Mouse (Mus musculus) embryonic facial prominence, embryonic 14.5 days (tissue): ENCODE data around the gene Tppp. TPM values are rescaled to one million over a fixed set of nuclear protein-coding genes. Genes with fewer than 3 reads are reported as not detected.
"Not testable (repeated sequence)": the region's sequence is repeated elsewhere in the genome, so short reads cannot be mapped to it uniquely, and the experiment has no call there.

Experiments
- ATAC-seq: fragments of 200-750 bp; cut with Nextera tagmentation; 2 replicates; pipeline ENCODE4 v1.8.0; 2017; ENCODE audit warnings: low read depth, moderate number of reproducible peaks, moderate TSS enrichment
- DNase-seq: peaks from one replicate; pipeline ENCODE4 v3.0.0-alpha.2; 2015; ENCODE audit warnings: low spot score
- H3K27ac ChIP-seq: fragments of 300-500 bp; sonication (generic); replicated peaks from 2 replicates; pipeline ENCODE4 v1.5.1; 2014; ENCODE audit warnings: low read depth, mild to moderate bottlenecking, low read length, moderate library complexity
- H3K27me3 ChIP-seq: fragments of 300-500 bp; sonication (generic); replicated peaks from 2 replicates; pipeline ENCODE4 v1.6.1; 2014; ENCODE audit warnings: low read length; ENCODE audit not compliant: control insufficient read depth, insufficient read depth
- H3K36me3 ChIP-seq: fragments of 300-500 bp; sonication (generic); 2 replicates; pipeline ENCODE4 v1.6.1; 2014; ENCODE audit warnings: low read length, mixed read lengths; ENCODE audit not compliant: control insufficient read depth, insufficient read depth
- H3K4me1 ChIP-seq: fragments of 300-500 bp; sonication (generic); 2 replicates; pipeline ENCODE4 v1.6.1; 2014; ENCODE audit warnings: antibody characterized with exemption, low read length; ENCODE audit not compliant: control insufficient read depth, insufficient read depth
- H3K4me2 ChIP-seq: fragments of 300-500 bp; sonication (generic); 2 replicates; pipeline ENCODE4 v1.6.1; 2014; ENCODE audit warnings: low read depth, mild to moderate bottlenecking, low read length, moderate library complexity, mixed read lengths
- H3K4me3 ChIP-seq: fragments of 300-500 bp; sonication (generic); 2 replicates; pipeline ENCODE4 v1.5.1; 2014; ENCODE audit warnings: low read depth, mild to moderate bottlenecking, low read length
- H3K9ac ChIP-seq: fragments of 300-500 bp; sonication (generic); 2 replicates; pipeline ENCODE4 v1.6.1; 2014; ENCODE audit warnings: low read depth, mild to moderate bottlenecking, low read length, moderate library complexity, mixed read lengths
- H3K9me3 ChIP-seq: fragments of 300-500 bp; sonication (generic); 2 replicates; pipeline ENCODE4 v1.6.1; 2016; ENCODE audit warnings: low read length; ENCODE audit not compliant: control insufficient read depth
- WGBS: fragments of 180-500 bp; shearing (Covaris S2); extraction: QIAGEN DNeasy Blood & Tissue Kit; methylation state at CpG from one replicate; pipeline ENCODE4 v1.1.7; 2014; 5-methylcytosine and 5-hydroxymethylcytosine counted together
- polyA plus RNA-seq: library from polyadenylated mRNA; unstranded; fragments of >200 nt; fragmentation: Nextera tagmentation; extraction: Ambion mirVana; gene quantifications from 2 replicates; pipeline ENCODE4 v1.2.1, GENCODE M21; 2014

Gene Tppp
- polyA plus RNA-seq, 1 experiment from 2014 or later: 3.6 TPM

DNA sequence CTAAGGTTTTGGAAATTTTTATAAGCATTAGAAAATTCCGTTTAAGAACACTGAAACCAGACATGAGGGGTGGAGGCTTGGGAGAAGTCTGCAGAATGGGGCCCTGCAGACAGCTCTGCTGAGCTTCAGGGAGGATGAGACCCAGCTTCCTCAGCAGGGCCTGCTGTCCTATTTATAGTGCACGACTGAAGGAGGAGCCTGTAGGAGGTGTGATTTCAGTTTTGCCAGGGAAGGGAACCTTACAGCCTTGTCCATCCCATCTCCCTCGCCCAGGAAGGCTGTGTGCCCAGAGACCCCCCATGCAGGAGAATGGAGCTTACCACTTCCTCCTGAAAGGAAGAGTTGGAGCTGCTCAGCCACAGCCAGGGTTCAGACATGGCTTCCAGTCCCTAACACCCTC is 1.5 kb downstream of the Tppp start:
- peak overlapping the region; percentile 99 for H3K4me2 ChIP-seq
- H3K4me1 ChIP-seq: peaks cover 11% of the 10 kb centered on the region; the same call in 1 of the 2 replicates
- peak overlapping the region; percentile 54 for H3K4me3 ChIP-seq
- no peaks in the 10 kb centered on the region for H3K9me3 ChIP-seq
- H3K27me3 ChIP-seq: peaks cover 20% of the 10 kb centered on the region
- H3K36me3 ChIP-seq: no peaks in the 10 kb centered on the region
- ATAC-seq (no peak), DNase-seq (no peak)
- H3K27ac ChIP-seq: no peak overlapping the region
- 20% methylated on average over 3 of the region's 3 CpGs for WGBS
- peak overlapping the region; percentile 54; the same call in 1 of the 2 replicates for H3K9ac ChIP-seq

DNA sequence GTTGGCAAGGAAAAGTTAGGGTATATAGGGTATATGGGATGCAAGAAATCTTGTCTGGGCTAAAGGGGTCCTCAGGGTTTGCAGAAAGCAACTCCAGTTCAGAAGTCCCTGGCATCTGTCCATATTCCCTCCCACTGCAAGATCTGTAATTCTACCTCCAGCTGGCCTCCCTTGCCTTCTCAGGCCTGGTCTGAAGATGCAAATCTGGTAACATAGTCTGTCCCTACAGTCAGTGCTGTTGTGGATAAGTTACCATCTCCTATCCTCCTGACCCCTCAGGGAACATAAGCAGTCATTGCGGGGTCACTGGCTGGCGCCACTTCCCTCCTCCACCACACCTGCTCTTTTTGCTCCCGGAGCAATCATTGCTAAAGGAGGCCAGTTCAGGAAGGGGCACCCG is 6.7 kb downstream of the Tppp start:
- peaks cover 6% of the 10 kb centered on the region; the same call in 1 of the 2 replicates for H3K27me3 ChIP-seq
- H3K27ac ChIP-seq: no peak overlapping the region
- ATAC-seq: 0 out of 2 replicates have a peak, but pooled peaks have one; percentile 27
- 59% methylated on average over 4 of the region's 4 CpGs for WGBS
- H3K36me3 ChIP-seq: no peaks in the 10 kb centered on the region
- H3K4me2 ChIP-seq: no peak overlapping the region
- H3K4me1 ChIP-seq: no peaks in the 10 kb centered on the region; the same call in 1 of the 2 replicates
- H3K9me3 ChIP-seq: no peaks in the 10 kb centered on the region
- H3K9ac ChIP-seq: no peak overlapping the region
- H3K4me3 ChIP-seq: no peak overlapping the region
- DNase-seq: peak; percentile 45

DNA sequence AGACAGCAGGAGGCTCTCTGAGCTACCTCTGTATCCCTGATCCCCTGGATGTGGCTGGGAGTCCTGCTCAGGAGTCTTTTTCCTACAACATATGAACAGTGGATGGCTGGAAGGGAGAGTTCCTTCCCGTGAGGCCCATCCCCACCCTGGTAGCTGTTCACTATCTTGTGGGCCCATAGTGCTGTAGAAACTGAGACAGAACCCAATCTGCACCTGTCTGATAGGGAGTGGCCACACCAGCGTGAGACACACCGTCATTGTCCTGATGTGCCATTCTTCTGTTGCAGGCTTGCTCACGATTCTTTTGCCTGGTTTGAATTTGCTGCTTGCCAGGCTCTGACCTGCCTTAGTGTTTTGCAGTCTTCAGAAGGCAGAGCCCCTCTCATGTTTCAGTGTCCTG is 8.2 kb downstream of the Tppp start:
- H3K4me2 ChIP-seq: no peak overlapping the region
- WGBS: 75% methylated on average over 4 of the region's 4 CpGs
- H3K27ac ChIP-seq: no peak overlapping the region
- H3K27me3 ChIP-seq: no peaks in the 10 kb centered on the region
- no peaks in the 10 kb centered on the region for H3K9me3 ChIP-seq
- H3K4me3 ChIP-seq: no peak overlapping the region
- no peaks in the 10 kb centered on the region for H3K36me3 ChIP-seq
- no peaks in the 10 kb centered on the region; the same call in 1 of the 2 replicates for H3K4me1 ChIP-seq
- no peak for ATAC-seq
- DNase-seq: no peak
- no peak overlapping the region for H3K9ac ChIP-seq

DNA sequence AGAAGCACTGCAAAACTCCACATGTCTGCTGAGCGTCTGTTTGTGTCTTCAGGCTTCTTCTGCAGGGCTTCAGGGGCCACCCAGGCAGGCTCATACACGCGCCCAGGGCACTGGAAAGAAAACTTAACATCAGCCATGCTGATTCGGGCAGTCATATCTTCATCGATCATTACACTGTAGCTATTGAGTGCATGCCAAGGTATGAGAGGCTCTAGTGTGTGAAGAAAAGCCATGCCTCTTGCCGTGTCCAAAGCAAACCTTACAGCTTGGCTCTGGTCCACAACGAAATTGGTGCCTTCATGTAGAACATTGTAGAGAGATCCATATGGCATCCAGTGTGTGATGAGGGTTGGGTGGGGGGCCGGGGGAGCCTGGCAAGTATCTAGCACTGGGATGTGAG is 9.8 kb downstream of the Tppp start:
- WGBS: 79% methylated on average over 8 of the region's 8 CpGs
- ATAC-seq: peak; percentile 39; the same call in 1 of the 2 replicates
- H3K27ac ChIP-seq, H3K36me3 ChIP-seq, H3K9me3 ChIP-seq, H3K4me3 ChIP-seq, H3K4me2 ChIP-seq, H3K4me1 ChIP-seq, H3K27me3 ChIP-seq, H3K9ac ChIP-seq: not testable (repeated sequence)
- peak; percentile 64 for DNase-seq

DNA sequence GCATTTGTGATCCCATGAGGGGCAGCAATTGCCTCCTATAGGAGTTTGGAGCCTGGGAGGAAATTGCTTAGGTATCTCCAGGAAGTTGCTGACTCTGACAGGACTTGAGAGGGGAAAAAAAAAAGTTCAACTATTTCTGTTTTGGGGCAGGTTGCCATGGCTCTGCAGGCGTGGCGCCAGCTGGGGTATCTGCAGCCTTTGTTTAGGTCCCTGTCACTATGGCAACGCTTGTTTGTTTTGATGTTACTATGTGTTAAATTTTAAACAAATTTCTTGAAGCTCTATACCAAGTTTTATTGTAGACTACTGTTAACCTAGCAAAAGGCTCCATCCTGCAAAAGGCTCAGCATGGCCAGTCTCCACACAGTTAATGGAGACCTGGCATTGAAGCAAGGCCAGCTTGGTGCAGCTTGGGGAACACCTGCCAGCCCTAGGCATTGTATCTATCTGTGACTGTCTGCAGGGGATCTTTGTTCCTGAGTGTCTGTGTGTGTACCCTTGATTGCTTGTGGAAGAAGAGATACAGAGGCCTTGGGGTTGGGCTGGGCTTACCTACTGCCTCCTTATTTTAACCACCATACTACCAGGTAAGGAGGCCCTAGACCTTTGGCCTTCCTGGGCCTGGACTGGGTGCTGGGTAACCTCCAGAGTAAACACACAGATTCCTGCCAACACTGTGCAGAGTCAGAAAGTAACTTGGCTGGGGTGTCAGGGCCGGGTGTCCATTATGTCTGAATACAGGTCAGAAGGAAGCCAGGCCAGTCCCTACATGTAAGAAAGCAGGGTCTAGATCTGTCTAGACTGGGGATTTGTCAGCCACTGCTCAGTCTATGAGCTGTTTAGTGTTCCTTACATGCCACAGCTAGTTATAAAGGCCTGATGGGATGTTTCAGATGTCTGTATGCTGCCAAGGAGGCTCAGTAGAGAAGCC is 16.2 kb downstream of the Tppp start:
- no peaks in the 10 kb centered on the region for H3K9me3 ChIP-seq
- H3K9ac ChIP-seq: no peak overlapping the region
- no peaks in the 10 kb centered on the region for H3K4me1 ChIP-seq
- H3K27ac ChIP-seq: no peak overlapping the region
- no peaks in the 10 kb centered on the region for H3K27me3 ChIP-seq
- ATAC-seq: peak; percentile 61
- no peak overlapping the region for H3K4me3 ChIP-seq
- no peaks in the 10 kb centered on the region for H3K36me3 ChIP-seq
- no peak overlapping the region for H3K4me2 ChIP-seq
- DNase-seq: no peak
- 69% methylated on average over 4 of the region's 4 CpGs for WGBS

DNA sequence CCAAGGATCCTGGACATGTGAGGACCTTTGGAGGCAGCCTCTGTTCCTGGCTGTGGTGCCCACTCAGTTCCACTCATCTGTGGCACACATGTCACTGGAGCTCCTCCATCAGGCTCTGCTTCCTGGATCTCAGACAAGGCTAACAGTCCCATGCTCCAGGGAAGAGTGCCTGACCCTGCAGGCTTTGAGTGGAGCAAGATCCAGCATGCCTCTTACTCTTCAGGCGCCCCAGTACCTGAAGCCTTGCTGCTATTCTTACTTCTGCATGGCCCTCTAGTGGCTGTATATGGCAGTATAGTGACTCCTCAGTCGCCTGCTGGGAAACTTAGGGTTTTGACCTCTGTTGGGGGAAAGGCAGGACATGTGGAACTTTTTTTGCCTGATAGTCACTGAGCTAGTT is 17.0 kb downstream of the Tppp start:
- no peaks in the 10 kb centered on the region for H3K4me1 ChIP-seq
- 0% methylated on average over 2 of the region's 2 CpGs for WGBS
- DNase-seq (peak; percentile 79), ATAC-seq (peak; percentile 82)
- no peaks in the 10 kb centered on the region for H3K9me3 ChIP-seq
- no peak overlapping the region for H3K4me2 ChIP-seq
- H3K4me3 ChIP-seq: no peak overlapping the region
- no peaks in the 10 kb centered on the region for H3K36me3 ChIP-seq
- no peak overlapping the region for H3K27ac ChIP-seq
- H3K27me3 ChIP-seq: no peaks in the 10 kb centered on the region
- H3K9ac ChIP-seq: no peak overlapping the region

DNA sequence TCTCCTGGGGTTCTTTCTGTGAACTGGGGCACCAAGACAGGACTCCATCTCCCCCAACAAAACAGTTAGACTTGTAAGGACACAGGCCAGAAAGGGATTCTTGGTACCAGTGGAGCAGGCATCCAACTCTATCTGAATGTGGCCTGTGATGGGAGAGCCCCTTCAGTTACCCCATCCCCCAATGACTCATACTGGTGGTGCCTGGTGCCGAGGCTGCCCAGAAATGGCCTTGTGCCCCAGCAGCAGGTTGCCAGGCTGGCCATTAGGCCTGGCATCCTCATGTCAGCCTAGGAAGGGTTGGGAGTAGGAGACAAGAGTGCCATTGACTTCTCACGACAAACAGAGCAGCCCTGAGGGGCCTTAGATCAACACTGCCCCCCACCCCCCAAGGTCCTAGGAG is 18.9 kb downstream of the Tppp start:
- Histone ChIP-seq H3K27me3 (no peaks in the 10 kb centered on the region), H3K4me3 (no peak overlapping the region), H3K4me1 (no peaks in the 10 kb centered on the region), H3K9me3 (no peaks in the 10 kb centered on the region), H3K36me3 (no peaks in the 10 kb centered on the region), H3K27ac (no peak overlapping the region), H3K4me2 (no peak overlapping the region), H3K9ac (no peak overlapping the region)
- WGBS: 49% methylated on average over 2 of the region's 2 CpGs
- DNase-seq (no peak), ATAC-seq (no peak)

DNA sequence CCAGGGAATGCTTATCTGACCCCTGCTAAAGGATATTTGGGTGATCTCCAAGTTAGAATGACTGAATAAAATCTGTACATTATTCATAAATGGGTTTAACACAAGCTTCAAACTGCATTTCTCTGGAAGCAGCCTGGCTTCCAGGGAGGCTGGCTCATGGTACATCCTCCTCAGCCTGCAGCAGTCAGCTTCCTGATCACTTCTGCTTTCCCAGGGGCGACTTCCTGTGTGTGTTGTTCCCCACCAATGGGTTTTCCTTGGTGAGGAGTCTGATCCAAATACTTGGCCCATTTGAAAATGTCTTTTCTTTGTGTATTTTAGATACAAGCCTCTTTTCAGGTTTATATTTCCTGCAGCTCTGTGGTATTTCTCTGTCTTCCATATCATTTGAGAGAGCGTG is 19.8 kb downstream of the Tppp start:
- Histone ChIP-seq H3K4me2 (no peak overlapping the region), H3K4me1 (no peaks in the 10 kb centered on the region), H3K27me3 (no peaks in the 10 kb centered on the region), H3K9ac (no peak overlapping the region), H3K9me3 (no peaks in the 10 kb centered on the region), H3K4me3 (no peak overlapping the region), H3K27ac (no peak overlapping the region), H3K36me3 (no peaks in the 10 kb centered on the region)
- DNase-seq (no peak), ATAC-seq (no peak)
- 76% methylated on average over 2 of the region's 2 CpGs for WGBS

DNA sequence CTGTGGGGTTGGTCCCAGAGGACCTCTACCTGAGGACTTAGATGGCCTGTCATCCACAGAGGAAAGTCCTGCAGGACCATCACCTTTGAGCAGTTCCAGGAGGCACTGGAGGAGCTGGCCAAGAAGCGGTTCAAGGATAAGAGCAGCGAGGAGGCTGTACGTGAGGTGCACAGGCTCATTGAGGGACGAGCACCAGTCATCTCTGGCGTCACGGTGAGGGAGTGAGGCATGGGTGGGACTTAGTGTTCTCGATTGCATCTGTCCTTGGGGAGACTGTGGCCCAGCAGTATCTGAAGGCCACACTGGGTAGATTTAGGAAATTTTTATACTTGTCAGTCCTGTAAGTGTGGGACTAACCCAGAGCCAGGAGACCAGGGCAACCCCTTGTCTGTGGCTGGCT is 21.5 kb downstream of the Tppp start:
- no peaks in the 10 kb centered on the region for H3K9me3 ChIP-seq

More for the DNA sequence above, 21.5 kb downstream of the Tppp start:
- no peak overlapping the region for H3K4me2 ChIP-seq
- WGBS: 92% methylated on average over 7 of the region's 7 CpGs
- H3K4me1 ChIP-seq: no peaks in the 10 kb centered on the region
- H3K27ac ChIP-seq: no peak overlapping the region
- ATAC-seq (no peak), DNase-seq (no peak)
- no peak overlapping the region for H3K4me3 ChIP-seq
- H3K27me3 ChIP-seq: no peaks in the 10 kb centered on the region
- H3K9ac ChIP-seq: no peak overlapping the region
- 0 out of 2 replicates have a peak, but pooled peaks cover 2% of the 10 kb centered on the region for H3K36me3 ChIP-seq
